In genomic region chr4:98076106-98076505, GRCm38 (mm10) we compare ENCODE assay signal across 19 mouse cellular contexts.
"Had no signal": no experiment of that assay in that cellular context is flagged by ENCODE, and none has a peak within 500 bp of the region (broad histone marks: within the 10 kb centered on the region; RNA-seq: fewer than 3 reads in every experiment).

No protein-coding gene starts in this region.

- H3K36me3 ChIP-seq: kidney, embryonic 15.5 days; liver, embryonic 13.5 days; midbrain, embryonic 10.5 days; midbrain, embryonic 13.5 days; neural tube, embryonic 13.5 days had no signal

- ATAC-seq: midbrain, embryonic 13.5 days; midbrain, embryonic 16.5 days had no signal

- H3K27ac ChIP-seq: kidney, embryonic 15.5 days; left cerebral cortex, adult 2 months; liver, embryonic 13.5 days; midbrain, embryonic 10.5 days; midbrain, embryonic 13.5 days; neural tube, embryonic 13.5 days had no signal

- H3K9ac ChIP-seq: kidney, embryonic 15.5 days; liver, embryonic 13.5 days; midbrain, embryonic 13.5 days; neural tube, embryonic 13.5 days had no signal

- H3K4me1 ChIP-seq: kidney, embryonic 15.5 days; liver, embryonic 13.5 days; midbrain, embryonic 10.5 days; midbrain, embryonic 13.5 days; neural tube, embryonic 13.5 days had no signal

- H3K4me3 ChIP-seq: kidney, embryonic 15.5 days; left cerebral cortex, adult 2 months; liver, embryonic 13.5 days; megakaryocyte, embryonic 14.5 days; midbrain, embryonic 10.5 days; midbrain, embryonic 13.5 days; myocyte; neural tube, embryonic 13.5 days had no signal

- H3K27me3 ChIP-seq: kidney, embryonic 15.5 days; liver, embryonic 13.5 days; midbrain, embryonic 13.5 days; neural tube, embryonic 13.5 days had no signal

- H3K4me2 ChIP-seq: kidney, embryonic 15.5 days; liver, embryonic 13.5 days; midbrain, embryonic 13.5 days; neural tube, embryonic 13.5 days had no signal

- DNase-seq: kidney, postnatal 10 days; kidney, postnatal 36 days; layer of hippocampus, postnatal 36 days; liver, embryonic 13.5 days; lung, adult 2 months; lung, postnatal 10 days; lung, postnatal 36 days; retina, postnatal 1 day; right cerebral cortex, postnatal 25 days; spleen, adult 18-20 months; thymus, adult 18-20 months had no signal

- H3K9me3 ChIP-seq: kidney, embryonic 15.5 days; liver, embryonic 13.5 days; megakaryocyte, embryonic 14.5 days; midbrain, embryonic 10.5 days; midbrain, embryonic 13.5 days; neural tube, embryonic 13.5 days had no signal
